ENCODE assay signal across 8 mouse cellular contexts in the genomic region with DNA sequence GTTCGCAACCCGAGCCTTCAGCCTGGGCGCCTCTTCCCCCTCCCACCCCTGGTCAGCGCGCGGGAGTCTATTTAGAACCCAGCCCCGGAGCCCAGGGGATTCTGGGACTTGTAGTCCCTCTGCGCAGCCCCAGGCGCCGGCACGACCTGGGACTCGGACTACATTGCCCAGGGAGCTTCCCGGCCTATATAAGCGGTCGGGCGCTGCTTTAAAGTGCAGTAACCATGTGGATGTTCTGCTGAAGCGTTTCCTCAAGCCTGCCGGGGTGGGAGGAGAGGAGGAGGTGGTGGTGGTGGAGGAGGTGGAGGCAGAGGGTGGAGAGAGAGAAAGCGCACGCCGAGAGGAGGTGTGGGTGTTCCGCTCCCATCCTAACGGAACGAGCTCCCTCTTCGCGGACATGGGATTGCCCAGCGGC. TPM values are rescaled to one million over a fixed set of nuclear protein-coding genes. Genes with fewer than 3 reads are reported as not detected.
DNase-seq lines count a peak whose midpoint lies in the region; ATAC-seq lines count a peak whose summit lies in the region.

A gene (plus strand): TSS at position 216 of the 415 bp plus-strand sequence.

- no peaks in the 10 kb centered on the region for H3K9me3 ChIP-seq in hindbrain, embryonic 11.5 days (ENCODE audit: control insufficient read depth, low read length)

- H3K4me1 ChIP-seq in hindbrain, embryonic 11.5 days (replicated peaks; ENCODE audit: control insufficient read depth, insufficient read depth, low read length) = no peaks in the 10 kb centered on the region

- H3K27ac ChIP-seq in hindbrain, embryonic 11.5 days (ENCODE audit: low read depth, low read length) = no peak within 1 kb of the TSS

- peak; percentile 100 for ATAC-seq in hindbrain, embryonic 11.5 days (ENCODE audit: low FRiP score)

- H3K4me2 ChIP-seq in hindbrain, embryonic 11.5 days (replicated peaks; ENCODE audit: low read depth, low read length) = peak within 1 kb of the TSS; percentile 77

- WGBS in hindbrain, embryonic 11.5 days = under 1% methylated on average over 23 of the region's 27 CpGs

- H3K36me3 ChIP-seq in hindbrain, embryonic 11.5 days (ENCODE audit: control insufficient read depth, insufficient read depth, low read length) = no peaks in the 10 kb centered on the region

- no peaks in the 10 kb centered on the region for H3K27me3 ChIP-seq in hindbrain, embryonic 11.5 days (ENCODE audit: control insufficient read depth, insufficient read depth, low read length)

- peak within 1 kb of the TSS; percentile 70 for H3K4me3 ChIP-seq in hindbrain, embryonic 11.5 days (ENCODE audit: low read depth, low read length)

- peak within 1 kb of the TSS; percentile 59 for H3K9ac ChIP-seq in hindbrain, embryonic 11.5 days (ENCODE audit: low read depth, low read length)

- DNase-seq in Muller cell, postnatal 12 days (ENCODE audit: inconsistent ontology term) = peak; percentile 99
- DNase-seq in cerebellum, adult 9-11 months = peak; percentile 98
- DNase-seq in frontal cortex, adult 2 months (ENCODE audit: extremely low spot score in 1 of 2, low spot score in 1 of 2) = peak; percentile 94 to 98
- DNase-seq in hindbrain, embryonic 11.5 days (ENCODE audit: low spot score) = peak; percentile 97
- peak; percentile 94 to 96 for DNase-seq in layer of hippocampus, postnatal 10 days (ENCODE audit: low spot score in 2 of 2)
- peak; percentile 98 for DNase-seq in lung, postnatal 10 days
- peak; percentile 97 for DNase-seq in ovary, postnatal 36 days (ENCODE audit: low spot score)
- DNase-seq in thymus, postnatal 25 days = peak; percentile 98

RNA-seq across cellular contexts. Expression of the gene that starts here (rescaled TPM):
- polyA plus RNA-seq in frontal cortex, adult 2 months (2012; rRNA removed) = 113 and 128 TPM in 2 replicates
- polyA plus RNA-seq in hindbrain, embryonic 11.5 days (2014; fragmentation: Nextera tagmentation; extraction: Ambion mirVana) = 4.8 and 9.6 TPM in 2 replicates
- total RNA-seq in layer of hippocampus, postnatal 10 days (2021) = 10 to 100 TPM; 79.2 to 94.8 TPM

Comparison
In these comparisons a context has a peak if more than half of its experiments do, and no peak if none do; other contexts are left out.
1. RNA of the gene that starts here (polyA plus RNA-seq): 113 to 128 TPM in frontal cortex, adult 2 months; 4.8 to 9.6 TPM in hindbrain, embryonic 11.5 days; every median in the first group is over 10 times any median in the second.
2. Peak in every context shown above with its lines, with median percentiles within 50 percentile points of each other: DNase-seq.